Mouse (Mus musculus): ENCODE measurements around the gene Zfp423. TPM values are rescaled to one million over a fixed set of nuclear protein-coding genes. Genes with fewer than 3 reads are reported as not detected.

Zfp423 gene
- polyA plus RNA-seq, 1 experiment from 2014 or later: 24.8 TPM

GRCm38 (mm10) chr8:87655946-87656345 is 303.4 kb downstream of the Zfp423 start:
- Histone ChIP-seq H3K4me3 (peak overlapping the region; percentile 58), H3K36me3 (no peaks in the 10 kb centered on the region), H3K9me3 (replicated peaks) (no peaks in the 10 kb centered on the region), H3K27me3 (ENCODE audit: low read depth, poor library complexity, severe bottlenecking) (peaks cover 35% of the 10 kb centered on the region), H3K27ac (replicated peaks) (no peak overlapping the region), H3K4me1 (peaks cover 32% of the 10 kb centered on the region)
- DNase-seq (ENCODE audit: low spot score): no peak
- WGBS: 82% methylated on average over 9 of the region's 9 CpGs

- Histone ChIP-seq H3K4me1 (peaks cover 16% of the 10 kb centered on the region), H3K27me3 (ENCODE audit: low read depth, poor library complexity, severe bottlenecking) (no peaks in the 10 kb centered on the region), H3K9me3 (replicated peaks) (no peaks in the 10 kb centered on the region), H3K4me3 (no peak overlapping the region), H3K36me3 (no peaks in the 10 kb centered on the region), H3K27ac (replicated peaks) (no peak overlapping the region)
- DNase-seq (ENCODE audit: low spot score): no peak
- WGBS: 89% methylated on average over 9 of the region's 9 CpGs
These were observed 311.6 kb downstream of the Zfp423 start for GRCm38 (mm10) chr8:87647781-87648180.

- 85% methylated on average over 5 of the region's 5 CpGs for WGBS
- no peaks in the 10 kb centered on the region for H3K27me3 ChIP-seq (ENCODE audit: low read depth, poor library complexity, severe bottlenecking)
- no peak overlapping the region for H3K4me3 ChIP-seq
- 0 out of 2 replicates have a peak overlapping the region, but pooled peaks have one; percentile 2 for H3K27ac ChIP-seq (replicated peaks)
- DNase-seq (ENCODE audit: low spot score): no peak
- H3K4me1 ChIP-seq: peaks cover 16% of the 10 kb centered on the region
- H3K36me3 ChIP-seq: no peaks in the 10 kb centered on the region
- H3K9me3 ChIP-seq (replicated peaks): no peaks in the 10 kb centered on the region
These were observed 313.4 kb downstream of the Zfp423 start for GRCm38 (mm10) chr8:87645829-87646483.

DNA sequence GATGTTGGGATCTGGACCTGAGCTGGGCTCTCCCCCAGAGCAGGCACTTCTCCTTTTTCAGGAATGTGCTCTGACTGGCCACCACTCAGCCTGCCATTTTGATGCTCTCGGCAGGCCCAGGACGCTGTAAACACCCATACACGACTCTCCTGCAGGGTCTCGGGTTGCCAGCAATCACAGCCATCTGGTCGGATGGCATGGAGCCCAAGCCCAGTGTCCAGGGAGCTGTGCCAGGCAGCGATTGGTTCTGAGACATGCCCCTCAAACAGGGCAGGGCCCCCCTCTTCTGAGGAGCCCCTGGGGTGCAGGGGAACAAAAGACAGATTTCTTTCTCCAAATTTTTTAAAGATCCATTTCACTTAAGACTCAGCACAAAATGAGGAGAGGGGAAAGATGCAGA is 314.0 kb downstream of the Zfp423 start:
- DNase-seq (ENCODE audit: low spot score): no peak
- no peaks in the 10 kb centered on the region for H3K9me3 ChIP-seq (replicated peaks)

DNA sequence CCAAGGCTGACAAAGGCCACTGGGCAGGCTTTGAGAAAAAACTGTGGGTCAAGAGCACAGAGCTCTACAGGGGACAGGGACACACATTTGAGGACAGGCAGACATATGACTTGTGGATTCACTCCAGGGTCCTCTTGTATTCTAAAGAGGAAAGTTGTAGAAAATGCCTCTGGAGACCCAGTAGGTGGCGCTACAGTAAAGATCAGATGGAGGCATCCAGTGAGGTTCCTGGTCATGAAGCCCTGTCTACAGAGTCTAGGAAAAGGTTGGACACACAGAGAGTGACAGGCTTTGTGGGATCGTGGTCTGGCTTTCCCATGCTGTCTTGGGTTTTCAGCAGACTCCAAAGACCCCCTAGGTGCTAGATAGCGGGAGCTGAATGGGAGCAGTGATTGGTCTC is 318.5 kb downstream of the Zfp423 start:
- H3K9me3 ChIP-seq (replicated peaks): no peaks in the 10 kb centered on the region
- no peaks in the 10 kb centered on the region for H3K36me3 ChIP-seq
- no peak overlapping the region for H3K27ac ChIP-seq (replicated peaks)
- DNase-seq (ENCODE audit: low spot score): peak; percentile 32
- peaks cover 10% of the 10 kb centered on the region for H3K4me1 ChIP-seq
- H3K4me3 ChIP-seq: no peak overlapping the region
- 50% methylated on average over 3 of the region's 3 CpGs for WGBS
- no peaks in the 10 kb centered on the region for H3K27me3 ChIP-seq (ENCODE audit: low read depth, poor library complexity, severe bottlenecking)

More for the DNA sequence above, 314.0 kb downstream of the Zfp423 start:
- Histone ChIP-seq H3K4me3 (no peak overlapping the region), H3K4me1 (peaks cover 16% of the 10 kb centered on the region), H3K27me3 (ENCODE audit: low read depth, poor library complexity, severe bottlenecking) (no peaks in the 10 kb centered on the region), H3K36me3 (no peaks in the 10 kb centered on the region), H3K27ac (replicated peaks) (0 out of 2 replicates have a peak overlapping the region, but pooled peaks have one; percentile 24)
- WGBS: 51% methylated on average over 6 of the region's 6 CpGs

DNA sequence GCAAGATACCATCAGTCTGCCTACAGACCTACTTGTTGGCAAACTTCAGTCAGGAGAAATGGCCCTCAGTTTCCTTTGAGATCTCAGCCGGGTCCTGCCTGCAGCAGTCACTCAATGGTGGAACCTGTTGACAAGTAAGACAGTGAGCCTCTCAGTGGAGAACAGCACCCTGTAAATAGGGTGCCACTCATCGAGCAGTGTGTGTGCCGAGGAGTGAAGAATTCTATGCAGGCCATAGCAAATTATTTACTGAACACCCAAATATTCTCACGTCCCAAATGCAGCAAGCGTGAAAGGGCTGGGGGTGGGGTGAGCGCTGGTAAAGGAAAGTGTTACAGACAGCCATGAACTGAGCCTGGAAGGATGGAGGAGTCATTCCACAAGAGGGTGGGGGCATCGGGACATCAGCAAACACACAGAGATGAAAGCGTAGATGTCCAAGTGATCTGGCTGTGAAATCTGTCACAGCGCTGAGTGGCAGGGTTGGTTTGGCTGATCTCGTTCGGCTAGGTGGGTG is 323.1 kb downstream of the Zfp423 start:
- no peaks in the 10 kb centered on the region for H3K27me3 ChIP-seq (ENCODE audit: low read depth, poor library complexity, severe bottlenecking)
- no peak overlapping the region for H3K4me3 ChIP-seq
- no peak overlapping the region for H3K27ac ChIP-seq (replicated peaks)
- no peak for DNase-seq (ENCODE audit: low spot score)
- no peaks in the 10 kb centered on the region for H3K4me1 ChIP-seq
- no peaks in the 10 kb centered on the region for H3K9me3 ChIP-seq (replicated peaks)
- H3K36me3 ChIP-seq: no peaks in the 10 kb centered on the region
- 88% methylated on average over 11 of the region's 11 CpGs for WGBS

DNA sequence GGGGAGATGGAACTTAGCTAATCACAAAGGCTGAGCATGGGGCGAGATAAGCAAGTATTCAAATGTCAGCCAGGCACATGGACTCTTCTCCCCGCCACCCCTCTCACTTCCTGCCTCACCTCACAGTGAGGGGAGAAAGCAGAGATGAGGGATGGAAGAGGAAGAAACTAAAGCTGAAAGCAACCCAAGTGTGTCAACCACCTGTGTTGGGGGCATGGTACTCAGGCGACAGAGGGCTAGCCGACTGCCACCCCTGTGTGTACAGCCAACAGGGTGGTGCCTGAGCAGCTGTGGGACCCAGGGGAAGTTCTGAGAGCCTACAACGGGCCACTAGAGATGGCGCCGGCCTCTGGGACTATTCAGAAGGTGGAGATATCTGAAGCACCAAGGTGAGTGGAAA is 327.6 kb downstream of the Zfp423 start:
- Histone ChIP-seq H3K4me1 (0 out of 2 replicates have a peak, but pooled peaks cover 4% of the 10 kb centered on the region), H3K27me3 (ENCODE audit: low read depth, poor library complexity, severe bottlenecking) (0 out of 2 replicates have a peak, but pooled peaks cover 9% of the 10 kb centered on the region), H3K36me3 (no peaks in the 10 kb centered on the region), H3K27ac (replicated peaks) (no peak overlapping the region), H3K9me3 (replicated peaks) (no peaks in the 10 kb centered on the region), H3K4me3 (no peak overlapping the region)
- WGBS: 82% methylated on average over 7 of the region's 7 CpGs
- DNase-seq (ENCODE audit: low spot score): no peak

DNA sequence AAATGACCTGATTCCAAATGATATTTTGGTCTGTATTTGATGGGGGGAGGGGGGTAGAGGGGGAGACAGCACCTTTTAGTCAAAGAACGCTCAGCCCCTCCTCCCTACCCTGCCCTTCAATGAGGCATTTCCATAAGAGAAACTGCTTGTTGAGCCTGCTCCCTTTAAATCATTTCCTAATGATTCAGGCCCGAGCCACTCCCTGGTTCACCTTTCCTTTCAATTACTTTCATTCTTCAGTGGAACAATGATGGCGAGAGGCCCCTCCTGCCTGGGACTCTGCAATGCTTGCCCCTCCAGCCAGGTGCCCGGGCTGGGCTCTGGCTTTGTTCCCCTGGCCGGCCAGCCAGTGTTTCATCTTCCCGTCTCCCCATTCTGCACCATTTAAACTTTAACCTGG is 329.7 kb downstream of the Zfp423 start:
- H3K27ac ChIP-seq (replicated peaks): no peak overlapping the region
- H3K27me3 ChIP-seq (ENCODE audit: low read depth, poor library complexity, severe bottlenecking): 0 out of 2 replicates have a peak, but pooled peaks cover 9% of the 10 kb centered on the region
- no peaks in the 10 kb centered on the region for H3K9me3 ChIP-seq (replicated peaks)
- H3K4me1 ChIP-seq: 0 out of 2 replicates have a peak, but pooled peaks cover 4% of the 10 kb centered on the region
- no peak for DNase-seq (ENCODE audit: low spot score)
- no peak overlapping the region for H3K4me3 ChIP-seq
- H3K36me3 ChIP-seq: no peaks in the 10 kb centered on the region
- WGBS: 56% methylated on average over 6 of the region's 6 CpGs

DNA sequence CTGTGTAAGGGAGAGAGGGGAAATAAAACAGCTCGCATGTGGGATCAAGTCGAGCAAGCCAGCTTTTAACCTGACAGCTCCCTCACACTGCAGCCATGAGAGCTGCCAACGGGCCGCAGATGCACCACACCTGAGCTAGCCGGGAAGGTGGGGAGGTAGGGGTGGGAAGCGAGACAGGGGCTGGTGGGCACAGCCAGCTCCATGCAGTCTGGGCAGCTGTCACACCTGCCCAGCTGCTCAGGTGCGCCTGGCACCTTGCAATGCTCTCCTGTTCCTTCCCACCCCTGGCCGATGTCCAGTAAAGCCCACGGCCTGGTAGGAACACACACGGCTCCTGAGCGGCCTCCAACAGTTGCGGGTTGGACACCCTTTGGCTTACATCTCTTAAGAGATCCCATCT is 338.2 kb downstream of the Zfp423 start:
- WGBS: 95% methylated on average over 12 of the region's 12 CpGs
- H3K4me3 ChIP-seq: no peak overlapping the region
- no peaks in the 10 kb centered on the region for H3K36me3 ChIP-seq
- 0 out of 2 replicates have a peak, but pooled peaks cover 3% of the 10 kb centered on the region for H3K4me1 ChIP-seq
- H3K27ac ChIP-seq (replicated peaks): no peak overlapping the region
- H3K9me3 ChIP-seq (replicated peaks): no peaks in the 10 kb centered on the region
- H3K27me3 ChIP-seq (ENCODE audit: low read depth, poor library complexity, severe bottlenecking): peaks cover 2% of the 10 kb centered on the region
- no peak for DNase-seq (ENCODE audit: low spot score)

- Histone ChIP-seq H3K4me3 (no peak overlapping the region), H3K27ac (replicated peaks) (no peak overlapping the region), H3K9me3 (replicated peaks) (no peaks in the 10 kb centered on the region), H3K36me3 (no peaks in the 10 kb centered on the region), H3K4me1 (peaks cover 6% of the 10 kb centered on the region), H3K27me3 (ENCODE audit: low read depth, poor library complexity, severe bottlenecking) (peaks cover 10% of the 10 kb centered on the region)
- DNase-seq (ENCODE audit: low spot score): no peak
- 78% methylated on average over 6 of the region's 6 CpGs for WGBS
These were observed 339.2 kb downstream of the Zfp423 start for GRCm38 (mm10) chr8:87620225-87620624.

DNA sequence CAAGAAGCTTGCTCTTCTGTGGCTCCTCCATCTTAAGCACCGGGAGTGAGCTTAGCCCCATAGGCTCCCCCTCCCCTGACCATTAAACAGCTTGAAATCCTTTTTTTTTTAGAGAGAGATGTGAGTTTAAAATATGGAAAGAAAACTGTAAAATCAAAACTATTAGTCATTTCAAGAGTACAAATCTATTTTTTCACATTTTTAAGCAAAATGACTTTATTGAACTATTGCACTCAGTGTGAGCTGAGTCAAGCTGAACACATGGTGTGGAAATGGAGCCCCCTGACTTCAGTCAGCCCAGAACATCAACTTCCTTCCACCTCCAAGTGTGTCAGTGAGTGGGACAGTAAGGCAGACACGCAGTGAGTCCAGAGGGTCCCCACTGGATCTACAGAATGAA is 339.9 kb downstream of the Zfp423 start:
- H3K4me3 ChIP-seq: no peak overlapping the region

GRCm38 (mm10) chr8:87619118-87619517 is 340.3 kb downstream of the Zfp423 start:
- no peak for DNase-seq (ENCODE audit: low spot score)
- peaks cover 16% of the 10 kb centered on the region for H3K27me3 ChIP-seq (ENCODE audit: low read depth, poor library complexity, severe bottlenecking)
- H3K36me3 ChIP-seq: no peaks in the 10 kb centered on the region
- H3K4me3 ChIP-seq: no peak overlapping the region
- 64% methylated on average over 7 of the region's 7 CpGs for WGBS
- H3K27ac ChIP-seq (replicated peaks): no peak overlapping the region
- no peaks in the 10 kb centered on the region for H3K9me3 ChIP-seq (replicated peaks)
- H3K4me1 ChIP-seq: peaks cover 9% of the 10 kb centered on the region

More for the DNA sequence above, 339.9 kb downstream of the Zfp423 start:
- H3K4me1 ChIP-seq: peaks cover 9% of the 10 kb centered on the region
- DNase-seq (ENCODE audit: low spot score): no peak
- H3K36me3 ChIP-seq: no peaks in the 10 kb centered on the region
- 87% methylated on average over 2 of the region's 2 CpGs for WGBS
- no peak overlapping the region for H3K27ac ChIP-seq (replicated peaks)
- H3K9me3 ChIP-seq (replicated peaks): no peaks in the 10 kb centered on the region
- peaks cover 16% of the 10 kb centered on the region for H3K27me3 ChIP-seq (ENCODE audit: low read depth, poor library complexity, severe bottlenecking)

- H3K4me3 ChIP-seq: no peak overlapping the region
- peaks cover 16% of the 10 kb centered on the region for H3K27me3 ChIP-seq (ENCODE audit: low read depth, poor library complexity, severe bottlenecking)
- peaks cover 9% of the 10 kb centered on the region for H3K4me1 ChIP-seq
- DNase-seq (ENCODE audit: low spot score): no peak
- H3K27ac ChIP-seq (replicated peaks): no peak overlapping the region
- H3K9me3 ChIP-seq (replicated peaks): no peaks in the 10 kb centered on the region
- 95% methylated on average over 1 of the region's 1 CpGs for WGBS
- no peaks in the 10 kb centered on the region for H3K36me3 ChIP-seq
These were observed 345.7 kb downstream of the Zfp423 start for GRCm38 (mm10) chr8:87613701-87614100.
